Mouse (Mus musculus) heart, adult 8-10 months (tissue): ENCODE results near the gene Pde1c. TPM values are rescaled to one million over a fixed set of nuclear protein-coding genes. Genes with fewer than 3 reads are reported as not detected.

Experiments used
- DNase-seq: peaks from one replicate; pipeline ENCODE4 v3.0.0; 2022; ENCODE audit warnings: low spot score
- microRNA-seq: library from miRNA; unstranded; fragments of <30 nt; microRNA quantifications from one replicate; pipeline ENCODE4 v1.2.0, GENCODE M21; 2022
- total RNA-seq, 4 experiments: library from RNA; stranded (reverse); gene quantifications; 2 replicates each; pipeline ENCODE4 v1.2.4; 2022

Gene Pde1c
- total RNA-seq, 4 experiments from 2014 or later: 72.2 to 86.9 (median 78.7) TPM

- no peak for DNase-seq
Observed at GRCm38 (mm10) chr6:56099520-56100101, 469.3 kb downstream of the Pde1c start.

- DNase-seq: no peak
Observed at GRCm38 (mm10) chr6:56098427-56098826, 470.5 kb downstream of the Pde1c start.

- peak; percentile 3 for DNase-seq
Observed at GRCm38 (mm10) chr6:56076378-56076805, 492.5 kb downstream of the Pde1c start.

- DNase-seq: no peak
Observed at GRCm38 (mm10) chr6:56068516-56068915, 500.4 kb downstream of the Pde1c start.

- peak; percentile 9 for DNase-seq
Observed at GRCm38 (mm10) chr6:56066632-56067282, 502.1 kb downstream of the Pde1c start.

- DNase-seq: no peak
Observed at GRCm38 (mm10) chr6:56063736-56064135, 505.2 kb downstream of the Pde1c start.

GRCm38 (mm10) chr6:56049104-56049503 lies 519.8 kb downstream of the Pde1c start:
- no peak for DNase-seq

- no peak for DNase-seq
Observed at GRCm38 (mm10) chr6:56048580-56048979, 520.3 kb downstream of the Pde1c start.

- DNase-seq: no peak
Observed at GRCm38 (mm10) chr6:56044716-56045115, 524.2 kb downstream of the Pde1c start.

- DNase-seq: no peak
Observed at GRCm38 (mm10) chr6:56044270-56044669, 524.6 kb downstream of the Pde1c start.

- no peak for DNase-seq
Observed at GRCm38 (mm10) chr6:56039476-56040055, 529.3 kb downstream of the Pde1c start.

GRCm38 (mm10) chr6:56035054-56035453 lies 533.8 kb downstream of the Pde1c start:
- DNase-seq: no peak

- no peak for DNase-seq
Observed at GRCm38 (mm10) chr6:56032231-56032630, 536.7 kb downstream of the Pde1c start.

GRCm38 (mm10) chr6:56029986-56030385 lies 538.9 kb downstream of the Pde1c start:
- no peak for DNase-seq

- no peak for DNase-seq
Observed at GRCm38 (mm10) chr6:56027966-56028365, 540.9 kb downstream of the Pde1c start.

- DNase-seq: no peak
Observed at GRCm38 (mm10) chr6:56027318-56027717, 541.6 kb downstream of the Pde1c start.

- no peak for DNase-seq
Observed at GRCm38 (mm10) chr6:56025533-56025932, 543.4 kb downstream of the Pde1c start.

Small RNA genes within 50 kb of the gene (microRNA-seq; reads per million reads assigned to microRNA genes)
- gene Gm44413: not detected

Other genes with a start within 250 kb of the Pde1c start
- gene Lsm5, start 135.6 kb upstream of the Pde1c start, total RNA-seq: 10 to 100 TPM in 2 of 4 experiments, 1 to 10 TPM in 2; 8.3 to 19.9 (median 12.9) TPM
- gene Avl9, start 145.8 kb upstream of the Pde1c start, total RNA-seq: 1 to 10 TPM; 5.1 to 5.8 (median 5.4) TPM
- 10 to 100 TPM; 23.4 to 36.2 (median 27.8) TPM for gene Kbtbd2, start 228.7 kb upstream of the Pde1c start, total RNA-seq